Mouse (Mus musculus): Measurements from ENCODE around the gene Atf6. TPM values are rescaled to one million over a fixed set of nuclear protein-coding genes. Genes with fewer than 3 reads are reported as not detected.
A peak's percentile ranks its signal among the peaks of the same experiment; 100 is the strongest.

The Atf6 gene
- total RNA-seq, 2 experiments from 2014 or later = 53.3 to 59.4 TPM

- peak; percentile 87 to 89 for DNase-seq (ENCODE audit: low spot score in 2 of 2)
- intact Hi-C loops (cut with DNase I) = loop anchor here (2.0 kb wide), 1 partner anchor 16 kb away; no protein-coding TSS in a partner anchor
These were observed 17.5 kb upstream of the Atf6 start, which contains the start of the genes Gm26620 and Dusp12 for GRCm38 (mm10) chr1:170884978-170885561. Gene Gm26620, plus strand, starts transcription at chr1:170885065. Gene Dusp12, minus strand, starts transcription at chr1:170885540.

DNA sequence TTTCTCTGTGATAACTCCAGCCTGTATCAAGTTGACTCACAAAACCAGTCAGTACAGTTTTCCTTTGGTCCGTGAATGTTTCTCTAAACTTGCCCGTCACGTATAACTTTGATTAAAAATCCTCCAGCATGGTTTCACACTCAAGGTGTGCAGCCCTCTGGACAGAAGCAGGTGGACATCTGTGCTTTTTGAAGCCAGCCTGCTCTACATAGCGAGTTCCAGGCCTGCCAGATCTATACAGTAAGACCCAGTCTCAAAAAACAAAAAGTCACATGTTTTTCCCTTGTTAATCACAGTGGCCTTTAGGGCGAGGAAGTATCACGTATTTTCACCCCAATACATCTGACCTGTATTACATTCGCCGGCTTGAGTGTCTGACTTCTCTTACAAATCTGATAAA, 16.8 kb upstream of the Atf6 start:
- no peak for DNase-seq (ENCODE audit: low spot score in 2 of 2)
- intact Hi-C loops (cut with DNase I) = loop anchor here (2.0 kb wide), 1 partner anchor 16 kb away; no protein-coding TSS in a partner anchor

GRCm38 (mm10) chr1:170882915-170883485, 15.4 kb upstream of the Atf6 start:
- DNase-seq (ENCODE audit: low spot score in 2 of 2) = no peak
- intact Hi-C loops (cut with DNase I) = no loop called here

DNA sequence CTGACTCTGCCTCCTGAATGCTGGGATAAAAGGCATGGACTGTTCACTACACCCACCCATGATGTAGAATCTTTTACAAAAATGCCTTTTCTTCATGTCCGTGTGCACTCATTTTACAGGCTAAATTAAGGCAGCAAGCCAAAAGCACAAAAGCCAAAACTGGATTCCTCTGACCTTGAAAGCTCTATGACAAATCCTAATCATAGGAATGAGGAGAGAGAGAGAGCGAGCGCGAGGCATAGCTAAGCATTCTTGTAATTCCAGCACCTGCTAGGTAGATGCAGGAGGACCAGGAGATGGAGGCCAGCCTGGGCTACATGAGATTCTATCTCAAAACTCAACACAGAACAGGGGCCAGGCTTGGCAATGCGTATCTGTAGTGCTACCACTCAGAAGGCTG, 9.3 kb upstream of the Atf6 start:
- no peak for DNase-seq (ENCODE audit: low spot score in 2 of 2)
- intact Hi-C loops (cut with DNase I) = no loop called here

DNA sequence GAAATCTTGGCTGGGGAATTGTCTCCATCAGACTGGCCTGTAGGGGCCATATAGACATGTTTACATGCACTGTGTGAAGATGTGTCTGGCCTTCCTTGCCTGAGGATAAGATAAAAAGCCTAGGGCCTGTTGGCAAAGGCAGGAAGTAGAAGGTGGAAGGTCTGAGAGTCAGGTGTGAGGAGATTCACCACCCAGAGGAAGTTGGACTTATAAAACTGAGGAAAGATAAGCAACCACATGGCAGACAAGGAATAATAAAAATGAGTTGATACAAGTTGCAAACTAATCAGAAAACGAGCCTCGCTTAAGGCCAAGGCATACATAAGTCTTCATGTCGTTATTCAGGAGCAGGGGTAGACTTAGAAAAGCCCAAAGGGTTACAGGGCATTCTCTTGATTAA, 8.1 kb upstream of the Atf6 start:
- intact Hi-C loops (cut with DNase I) = no loop called here

GRCm38 (mm10) chr1:170871961-170872360, 4.4 kb upstream of the Atf6 start:
- intact Hi-C loops (cut with DNase I) = no loop called here
- no peak for DNase-seq (ENCODE audit: low spot score in 2 of 2)

More for the DNA sequence above, 8.1 kb upstream of the Atf6 start:
- no peak for DNase-seq (ENCODE audit: low spot score in 2 of 2)

GRCm38 (mm10) chr1:170871402-170871801, 3.8 kb upstream of the Atf6 start:
- DNase-seq (ENCODE audit: low spot score in 2 of 2) = no peak

DNA sequence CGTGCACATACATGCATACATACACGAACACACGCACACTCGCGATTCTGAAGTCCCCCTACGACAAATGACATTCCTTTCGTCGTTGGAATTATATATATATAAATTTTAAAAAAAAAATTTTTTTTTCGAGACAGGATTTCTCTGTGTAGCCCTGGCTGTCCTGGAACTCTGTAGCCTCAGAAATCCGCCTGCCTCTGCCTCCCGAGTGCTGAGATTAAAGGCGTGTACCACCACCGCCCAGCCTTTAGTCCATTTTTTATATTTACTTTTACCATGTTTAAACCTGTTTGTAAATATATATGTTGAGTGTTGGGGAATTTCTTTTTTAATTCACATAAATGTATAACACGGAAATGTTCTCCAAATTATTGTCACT, 1.3 kb upstream of the Atf6 start:
- no peak for DNase-seq (ENCODE audit: low spot score in 2 of 2)
- intact Hi-C loops (cut with DNase I) = loop anchor here (2.0 kb wide), 1 partner anchor 16 kb away; the partner anchor contains the start of genes Dusp12 and Gm26620

More at GRCm38 (mm10) chr1:170871402-170871801, 3.8 kb upstream of the Atf6 start:
- intact Hi-C loops (cut with DNase I) = no loop called here

GRCm38 (mm10) chr1:170868107-170868904, 735 bp upstream of the Atf6 start:
- intact Hi-C loops (cut with DNase I) = loop anchor here (2.0 kb wide), 1 partner anchor 16 kb away; the partner anchor contains the start of genes Dusp12 and Gm26620
- DNase-seq (ENCODE audit: low spot score in 2 of 2) = peak; percentile 72 to 82

DNA sequence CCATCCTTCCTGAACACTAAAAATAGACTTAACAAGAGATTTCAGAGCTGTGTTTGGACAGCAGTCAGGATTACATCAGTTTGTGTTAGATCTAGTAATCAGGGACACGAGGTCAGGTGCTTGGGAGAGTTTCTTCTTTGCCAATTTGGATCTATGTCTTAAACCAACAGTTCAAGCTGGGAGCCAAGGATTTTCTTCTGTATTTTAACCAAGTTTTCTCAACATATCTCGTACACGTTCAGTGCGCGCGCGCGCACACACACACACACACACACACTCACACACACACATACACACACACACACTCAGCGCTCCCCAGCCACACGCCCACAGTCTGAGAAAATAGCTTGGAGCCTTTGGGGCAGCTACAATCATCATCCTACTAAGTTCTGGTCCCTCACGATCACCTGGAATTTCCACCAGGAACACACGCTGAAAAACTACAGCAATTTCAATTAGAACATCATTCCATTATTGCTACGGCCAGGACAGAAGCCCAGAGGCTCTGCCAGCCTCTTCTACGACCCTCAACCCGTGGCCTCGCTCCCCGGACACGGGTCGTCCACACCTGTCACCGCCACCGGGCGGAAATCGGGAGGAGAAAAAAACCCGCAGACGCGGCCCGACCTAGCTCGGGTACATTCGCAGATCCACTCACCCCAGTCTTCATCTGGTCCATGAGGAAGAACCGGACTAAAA, 430 bp downstream of the Atf6 start:
- intact Hi-C loops (cut with DNase I) = no loop called here

GRCm38 (mm10) chr1:170865406-170865805, 2.2 kb downstream of the Atf6 start:
- DNase-seq (ENCODE audit: low spot score in 2 of 2) = no peak

More for the DNA sequence above, 430 bp downstream of the Atf6 start:
- peak in 1 of 2 experiments; percentile 24 for DNase-seq (ENCODE audit: low spot score in 2 of 2)

DNA sequence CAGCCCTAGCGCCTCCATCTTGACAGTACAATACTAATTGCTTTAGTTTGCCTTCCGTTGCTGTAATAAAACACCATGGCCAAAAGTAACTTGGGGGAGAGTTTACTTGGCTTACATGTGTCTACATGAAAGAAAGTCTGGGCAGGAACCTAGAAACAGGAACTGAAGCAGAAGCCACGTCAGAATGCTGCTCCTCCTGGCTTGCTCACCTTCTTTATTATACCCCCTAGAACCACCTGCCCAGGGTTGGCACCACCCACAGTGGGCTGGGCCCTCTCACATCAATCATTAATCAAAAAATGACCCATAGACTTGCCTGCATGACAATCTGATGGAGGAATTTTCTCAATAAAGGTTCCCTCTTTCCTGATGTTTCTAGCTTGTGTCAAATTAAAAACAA, 2.8 kb downstream of the Atf6 start:
- intact Hi-C loops (cut with DNase I) = no loop called here
- DNase-seq (ENCODE audit: low spot score in 2 of 2) = no peak

More at GRCm38 (mm10) chr1:170865406-170865805, 2.2 kb downstream of the Atf6 start:
- intact Hi-C loops (cut with DNase I) = no loop called here

- intact Hi-C loops (cut with DNase I) = no loop called here
- DNase-seq (ENCODE audit: low spot score in 2 of 2) = no peak
These were observed 3.3 kb downstream of the Atf6 start for GRCm38 (mm10) chr1:170864234-170864633.

DNA sequence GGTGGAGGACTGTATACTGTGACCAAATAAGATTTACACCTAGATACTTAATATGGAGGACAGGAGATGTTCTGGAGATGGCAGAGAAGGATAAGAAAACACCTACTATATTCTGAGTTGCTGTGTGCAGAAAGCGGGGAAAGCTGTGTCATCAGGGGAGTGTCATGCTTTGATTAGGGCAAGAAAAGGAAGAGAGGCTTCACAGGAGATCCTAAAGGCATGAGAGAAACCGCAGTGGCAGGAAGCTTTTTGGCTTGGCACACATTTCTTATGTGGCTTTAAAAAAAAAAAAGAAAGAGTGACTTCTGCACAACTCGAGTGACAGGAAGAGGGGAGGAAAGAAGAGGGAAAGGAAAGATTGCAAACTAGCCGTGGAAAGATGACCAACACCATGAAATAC, 4.5 kb downstream of the Atf6 start:
- DNase-seq (ENCODE audit: low spot score in 2 of 2) = no peak
- intact Hi-C loops (cut with DNase I) = no loop called here

- intact Hi-C loops (cut with DNase I) = no loop called here
- DNase-seq (ENCODE audit: low spot score in 2 of 2) = no peak
These were observed 5.2 kb downstream of the Atf6 start for GRCm38 (mm10) chr1:170862435-170862717.

DNA sequence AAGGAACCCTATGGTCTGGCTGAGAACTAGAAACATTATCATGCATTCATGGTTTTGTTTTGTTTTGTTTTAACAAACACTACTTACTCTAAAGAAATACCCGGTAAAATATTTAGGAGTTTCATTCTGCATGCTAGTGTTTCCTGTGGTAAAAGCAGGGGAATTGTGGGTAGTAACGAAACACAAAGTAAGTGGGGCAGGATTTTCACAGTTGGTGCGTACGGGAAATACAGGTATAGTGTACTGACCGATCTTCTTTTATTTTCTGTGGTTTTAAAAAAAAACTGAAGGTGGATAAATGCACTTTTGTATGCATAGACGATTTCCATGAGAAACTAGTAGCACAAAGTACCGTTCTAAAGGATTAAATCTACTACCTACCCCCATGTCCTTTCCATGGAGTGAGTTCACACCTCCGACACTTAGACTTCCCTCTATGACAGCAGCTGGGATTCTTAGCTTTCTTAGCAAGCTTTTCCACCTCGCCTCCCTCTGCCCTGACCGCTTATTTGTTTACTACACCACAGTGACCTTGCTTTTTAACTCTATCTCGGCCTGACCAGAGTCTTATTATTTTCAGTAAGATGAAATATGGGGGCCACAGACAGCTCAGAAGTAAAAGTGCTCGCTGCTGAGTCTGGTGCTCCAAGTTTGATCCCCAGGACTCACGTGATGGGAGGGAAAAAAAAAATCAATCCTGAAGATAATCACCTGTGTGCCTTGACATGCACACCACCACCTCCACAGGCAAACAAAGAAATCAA, 5.7 kb downstream of the Atf6 start:
- intact Hi-C loops (cut with DNase I) = no loop called here
- DNase-seq (ENCODE audit: low spot score in 2 of 2) = no peak

DNA sequence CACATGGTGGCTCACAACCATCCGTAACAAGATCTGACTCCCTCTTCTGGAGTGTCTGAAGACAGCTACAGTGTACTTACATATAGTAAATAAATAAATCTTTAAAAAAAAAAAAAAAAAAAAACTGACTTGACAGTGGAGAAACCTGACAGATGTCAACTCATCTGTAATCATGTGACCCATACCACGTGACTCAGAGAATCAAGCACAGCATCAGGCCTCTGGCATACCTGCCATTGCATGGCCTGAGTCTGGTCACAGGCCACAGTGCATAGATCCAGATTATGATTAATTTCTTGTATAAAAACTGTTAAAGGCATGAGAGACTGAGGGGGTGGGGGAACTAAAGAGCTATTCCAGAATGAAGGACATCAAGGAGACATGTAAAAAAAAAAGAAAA, 8.7 kb downstream of the Atf6 start:
- intact Hi-C loops (cut with DNase I) = no loop called here
- DNase-seq (ENCODE audit: low spot score in 2 of 2) = no peak

- intact Hi-C loops (cut with DNase I) = no loop called here
- peak; percentile 45 to 48 for DNase-seq (ENCODE audit: low spot score in 2 of 2)
These were observed 10.2 kb downstream of the Atf6 start for GRCm38 (mm10) chr1:170857369-170857768.

GRCm38 (mm10) chr1:170855056-170855760, 12.4 kb downstream of the Atf6 start:
- intact Hi-C loops (cut with DNase I) = no loop called here
- DNase-seq (ENCODE audit: low spot score in 2 of 2) = peak in 1 of 2 experiments; percentile 34

Data from left cerebral cortex, postnatal 36 days (tissue).